Mouse (Mus musculus): ENCODE measurements around the gene Cct7. TPM values are rescaled to one million over a fixed set of nuclear protein-coding genes. Genes with fewer than 3 reads are reported as not detected.

Gene Cct7
- total RNA-seq, 2 experiments from 2014 or later: 304 to 330 TPM

- ATAC-seq (replicated peaks; ENCODE audit: poor library complexity): peak; percentile 72
Measured at GRCm38 (mm10) chr6:85451664-85452410, 523 bp downstream of the Cct7 start, which contains the start of gene Pradc1. TSS of gene Pradc1 (minus strand) at chr6:85451970.

DNA sequence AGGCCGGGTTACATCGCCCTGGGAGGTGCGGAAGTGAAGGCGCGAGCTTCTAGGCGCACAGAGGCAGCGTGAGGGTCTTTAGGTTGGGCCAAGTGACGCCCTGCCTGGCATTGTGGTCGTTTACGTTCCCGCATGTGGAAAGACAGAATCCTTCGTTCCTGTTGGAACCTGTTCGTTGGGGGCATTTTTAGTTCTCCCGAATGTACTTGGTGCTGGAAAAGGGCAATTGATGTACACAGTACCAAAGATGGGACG lies 1.0 kb downstream of the Cct7 start:
- peak; percentile 2 for ATAC-seq (replicated peaks; ENCODE audit: poor library complexity)

DNA sequence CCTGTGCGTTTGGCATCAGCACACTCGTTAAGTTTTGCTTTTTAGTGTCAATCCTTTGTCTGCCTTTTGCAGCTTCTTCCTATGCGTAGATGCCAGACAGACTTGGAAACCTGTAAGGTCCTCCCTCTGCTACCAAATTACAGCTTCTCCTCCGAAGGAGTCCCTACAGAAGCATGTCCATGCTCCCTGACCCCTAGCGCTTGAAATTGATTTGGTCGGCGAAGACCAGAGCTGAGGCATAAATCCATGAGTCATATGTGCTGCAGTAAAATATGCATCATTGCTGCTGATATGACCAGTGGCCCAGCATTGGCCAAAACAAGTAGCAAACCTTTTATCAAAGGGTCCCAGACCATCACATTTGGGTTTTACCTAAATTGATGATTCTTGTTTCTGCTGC lies 1.5 kb downstream of the Cct7 start:
- no peak for ATAC-seq (replicated peaks; ENCODE audit: poor library complexity)

DNA sequence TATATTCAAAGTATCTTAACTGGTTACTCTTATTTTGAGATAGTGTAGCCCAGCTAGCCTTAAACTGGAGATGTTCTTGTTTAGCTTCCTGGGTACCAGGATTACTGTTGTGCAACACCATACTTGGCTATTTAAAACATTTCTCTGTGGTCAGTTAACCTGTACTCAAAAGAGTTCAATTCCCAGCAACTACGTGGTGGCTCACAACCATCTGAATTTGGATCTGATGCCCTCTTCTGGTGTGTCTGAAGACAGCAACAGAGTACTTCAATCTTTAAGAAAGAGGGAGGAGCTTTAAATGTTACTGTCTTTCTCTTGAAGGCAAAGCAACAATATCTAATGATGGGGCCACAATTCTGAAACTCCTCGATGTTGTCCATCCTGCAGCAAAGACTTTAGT lies 8.3 kb downstream of the Cct7 start:
- no peak for ATAC-seq (replicated peaks; ENCODE audit: poor library complexity)

GRCm38 (mm10) chr6:85465381-85465780 lies 14.1 kb downstream of the Cct7 start:
- ATAC-seq (replicated peaks; ENCODE audit: poor library complexity): no peak

DNA sequence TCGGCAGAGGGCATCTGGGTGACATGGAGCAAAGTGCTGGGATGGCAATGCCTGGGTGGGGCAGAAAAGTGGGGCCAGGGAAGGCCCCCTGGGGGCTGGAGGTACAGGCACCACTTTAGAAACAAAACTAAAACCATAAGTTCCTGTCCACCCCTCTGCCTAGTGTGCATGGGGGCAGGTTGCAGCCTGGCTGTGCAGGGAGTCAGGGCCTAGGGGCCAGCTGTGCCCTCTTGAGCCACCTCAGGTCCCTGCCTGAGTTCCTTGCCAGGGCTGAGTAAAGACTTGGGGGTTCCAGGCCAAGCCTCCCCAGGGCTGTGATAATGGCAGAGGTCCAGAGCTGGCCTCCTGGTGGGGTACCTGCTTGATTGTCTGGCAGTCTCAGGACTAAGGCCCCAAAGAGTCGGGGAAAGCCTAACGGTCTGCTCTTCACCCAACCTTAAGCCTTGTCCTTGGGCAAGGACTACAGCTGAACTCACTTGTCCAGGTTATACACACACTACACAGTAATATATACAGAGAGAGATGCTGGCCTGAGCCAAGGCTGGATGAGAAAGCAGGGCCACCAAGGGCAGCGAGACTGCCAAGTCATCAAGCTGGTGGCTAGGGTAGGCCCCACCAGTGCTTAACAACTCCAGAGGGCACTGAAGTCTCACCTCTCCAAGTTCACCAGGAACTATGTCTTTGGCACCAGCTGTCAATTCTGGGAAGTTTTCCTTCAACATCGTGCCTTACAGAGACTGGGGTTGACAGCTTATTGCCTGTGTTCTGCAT lies 18.5 kb downstream of the Cct7 start:
- ATAC-seq (replicated peaks; ENCODE audit: poor library complexity): no peak; the same call in 1 of the 2 replicates

GRCm38 (mm10) chr6:85471962-85472361 lies 20.6 kb downstream of the Cct7 start:
- ATAC-seq (replicated peaks; ENCODE audit: poor library complexity): no peak

DNA sequence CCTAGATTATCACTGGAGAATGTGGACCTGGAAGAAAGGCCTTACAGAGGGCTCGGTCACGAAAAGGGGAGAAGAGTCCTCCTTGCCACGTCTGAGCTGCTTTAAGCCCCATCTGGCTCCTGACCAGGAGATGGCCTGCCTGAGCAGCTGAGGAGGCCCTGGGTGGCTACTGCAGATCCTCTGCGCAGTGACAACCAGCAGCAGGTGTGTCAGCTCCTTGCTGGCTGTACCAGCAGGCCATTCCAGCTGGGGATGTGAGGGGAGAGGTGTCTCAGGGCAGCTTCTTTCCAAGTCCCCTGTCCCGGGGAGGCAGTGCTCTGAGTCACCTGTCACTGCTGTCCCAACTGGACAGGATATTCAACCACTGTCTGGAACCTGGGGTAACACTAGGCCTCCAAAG lies 21.2 kb downstream of the Cct7 start:
- no peak for ATAC-seq (replicated peaks; ENCODE audit: poor library complexity)

DNA sequence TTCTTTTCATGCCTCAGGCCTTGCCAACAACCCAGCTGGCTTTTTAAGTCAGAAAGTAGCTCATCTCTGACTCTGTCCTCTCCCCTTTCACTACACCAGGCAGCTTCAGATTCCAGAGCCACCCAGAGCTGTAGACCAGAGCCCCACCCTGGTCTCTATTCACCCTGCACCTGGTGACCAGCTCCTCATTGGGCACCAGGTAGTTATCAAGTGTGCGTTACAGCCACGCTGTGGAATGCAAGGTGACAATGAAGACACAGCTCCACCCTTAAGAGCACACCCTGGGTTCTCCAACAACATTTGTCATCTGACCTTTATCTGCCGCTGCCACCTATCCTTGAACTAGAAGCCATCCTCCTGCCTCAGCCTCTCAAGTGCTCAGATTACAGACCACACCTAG lies 24.3 kb downstream of the Cct7 start:
- no peak for ATAC-seq (replicated peaks; ENCODE audit: poor library complexity)

DNA sequence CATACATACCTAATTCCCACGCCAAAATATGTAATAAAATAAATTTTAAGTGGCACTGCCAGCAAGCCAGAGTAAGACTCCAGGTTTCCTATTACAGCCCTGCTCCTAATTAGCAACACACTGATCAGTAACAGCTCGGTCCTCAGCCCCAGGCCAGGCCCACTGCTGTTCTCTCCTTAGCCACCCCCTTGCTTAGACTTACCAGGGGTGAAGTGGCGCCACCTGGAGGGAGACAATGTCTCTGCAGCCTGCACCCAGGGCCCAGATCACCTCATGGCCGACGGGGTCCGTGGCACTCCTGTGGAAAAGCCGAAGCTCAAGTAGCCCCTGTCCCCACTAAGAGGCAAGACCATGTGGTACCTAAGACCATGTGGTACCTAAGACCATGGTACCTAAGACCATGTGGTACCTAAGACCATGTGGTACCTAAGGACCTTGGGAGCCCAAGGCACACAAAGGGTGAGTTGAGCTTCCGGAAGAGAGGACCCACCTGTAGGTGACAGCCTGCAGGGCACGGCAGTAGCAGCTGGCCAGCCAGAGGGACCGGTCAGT lies 26.1 kb downstream of the Cct7 start:
- peak; percentile 91 for ATAC-seq (replicated peaks; ENCODE audit: poor library complexity)

DNA sequence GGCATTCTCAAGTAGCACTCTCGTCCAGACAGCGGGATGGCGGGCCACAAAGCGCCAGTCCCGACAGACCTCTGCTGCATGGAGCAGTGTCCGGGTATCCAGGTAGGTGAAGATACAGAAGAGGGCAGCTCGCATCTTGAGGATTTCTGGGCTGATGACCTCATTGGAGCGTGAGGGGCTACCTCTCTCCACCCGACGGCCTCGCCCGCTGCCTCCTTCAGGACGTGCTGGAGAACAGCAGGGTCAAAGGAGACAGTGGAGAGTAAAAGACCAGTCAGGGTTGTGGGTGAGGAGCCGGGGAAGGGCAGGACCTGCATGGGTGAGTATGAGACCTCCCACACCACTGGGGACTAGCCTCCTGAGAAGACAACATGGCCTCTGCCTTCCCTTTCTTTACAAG lies 27.1 kb downstream of the Cct7 start:
- ATAC-seq (replicated peaks; ENCODE audit: poor library complexity): no peak

GRCm38 (mm10) chr6:85479979-85480378 lies 28.7 kb downstream of the Cct7 start:
- no peak for ATAC-seq (replicated peaks; ENCODE audit: poor library complexity)

DNA sequence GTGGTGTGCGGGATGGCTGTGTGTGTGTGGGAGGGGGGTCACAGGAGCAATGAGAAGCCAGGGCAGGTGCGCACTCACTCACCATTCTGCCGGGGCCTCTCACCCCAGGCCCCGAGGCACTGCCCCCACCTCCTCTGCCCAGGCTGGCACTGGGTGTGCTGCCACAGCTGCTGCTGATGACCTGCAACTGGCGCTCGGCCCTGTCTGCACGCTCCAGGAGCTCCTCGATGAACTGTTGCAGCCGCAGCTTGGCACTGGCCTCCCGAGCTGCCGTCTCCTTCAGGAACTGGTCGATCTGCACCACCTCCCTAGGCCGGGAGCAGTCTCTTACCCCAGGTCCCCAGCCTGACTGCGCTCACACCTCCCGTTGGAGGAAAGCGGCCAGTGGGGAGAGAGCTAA lies 29.4 kb downstream of the Cct7 start:
- no peak for ATAC-seq (replicated peaks; ENCODE audit: poor library complexity)

DNA sequence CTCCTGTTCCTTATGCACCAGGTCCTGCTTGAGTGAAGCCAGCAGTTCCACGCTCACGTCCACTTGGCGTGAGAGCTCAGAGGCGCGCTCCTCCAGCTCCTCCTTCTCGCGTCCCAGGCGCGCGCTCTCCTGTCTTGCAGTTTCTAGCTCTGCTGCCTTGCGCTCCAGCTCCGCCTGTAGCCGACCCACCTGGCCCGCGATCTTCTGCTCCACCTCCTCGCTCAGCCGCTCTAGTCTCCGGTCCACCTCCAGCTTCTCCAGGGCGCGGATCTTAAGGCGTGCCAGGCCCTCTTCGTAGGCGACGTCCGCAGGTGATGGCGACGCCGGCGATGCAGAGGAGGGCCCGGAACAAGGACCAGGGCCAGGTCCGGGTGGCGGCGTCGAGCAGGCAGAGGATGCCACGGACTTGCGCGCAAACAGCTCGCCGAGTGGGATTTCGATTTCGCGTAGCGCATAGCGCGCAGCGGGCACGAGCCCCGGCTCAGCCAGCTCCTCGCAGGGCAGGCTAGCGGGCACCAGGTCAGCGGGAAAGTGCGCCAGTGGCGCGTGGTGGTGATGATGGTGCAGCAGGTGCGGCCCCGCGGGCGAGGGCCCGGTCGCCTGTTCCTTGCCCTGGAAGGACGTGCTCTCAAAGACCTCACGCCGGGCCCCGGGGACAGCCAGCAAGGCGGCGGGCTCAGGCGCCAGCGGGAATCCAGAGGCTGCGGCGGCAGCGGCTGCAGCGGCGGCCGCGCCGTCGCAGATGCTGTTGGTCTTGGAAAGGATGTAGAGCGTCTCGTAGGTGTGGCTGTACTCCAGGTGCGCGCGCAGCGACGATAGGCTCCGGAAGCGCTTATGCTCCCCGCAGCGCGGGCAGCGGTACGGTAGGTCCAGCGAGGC lies 32.8 kb downstream of the Cct7 start:
- ATAC-seq (replicated peaks; ENCODE audit: poor library complexity): no peak

GRCm38 (mm10) chr6:85485738-85486137 lies 34.4 kb downstream of the Cct7 start:
- ATAC-seq (replicated peaks; ENCODE audit: poor library complexity): no peak

DNA sequence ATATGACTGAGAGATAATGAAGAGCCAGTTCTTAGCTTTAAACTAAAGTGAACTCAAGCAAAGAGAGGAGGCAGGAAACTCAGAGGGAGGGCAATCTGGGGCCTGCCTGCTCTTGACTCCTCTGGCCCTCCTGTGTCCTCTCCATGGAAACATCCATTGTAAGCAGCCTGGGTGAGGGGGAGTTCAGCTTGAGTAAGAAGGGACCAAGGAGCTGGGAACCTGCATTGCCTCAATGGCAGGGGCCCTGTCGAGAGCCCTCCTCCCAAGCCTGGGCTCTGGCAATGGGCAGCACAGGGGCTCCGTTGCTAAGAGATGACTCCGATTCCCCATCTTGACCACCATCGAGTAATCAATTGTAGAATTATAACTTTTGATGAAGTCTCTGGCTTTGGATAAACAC lies 37.2 kb downstream of the Cct7 start:
- ATAC-seq (replicated peaks; ENCODE audit: poor library complexity): no peak

DNA sequence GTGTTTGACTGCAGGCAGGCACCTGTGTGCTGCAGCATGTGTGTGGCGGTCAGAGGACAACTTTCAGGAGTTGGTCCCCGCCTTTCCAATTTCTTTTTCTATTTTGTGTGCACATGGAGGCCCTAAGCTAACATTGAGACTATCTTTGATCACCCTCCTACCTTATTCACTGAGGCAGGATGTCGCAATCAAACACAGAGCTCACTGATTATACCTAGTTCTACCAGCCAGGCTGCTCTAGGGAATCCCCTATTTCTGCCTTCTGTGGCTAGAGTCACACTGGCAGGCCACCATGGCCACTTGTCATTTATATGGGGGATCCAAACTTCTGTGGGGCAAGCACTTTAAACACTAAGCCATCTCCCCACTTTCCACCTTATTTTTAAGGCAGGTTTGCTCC lies 38.4 kb downstream of the Cct7 start:
- no peak for ATAC-seq (replicated peaks; ENCODE audit: poor library complexity)

DNA sequence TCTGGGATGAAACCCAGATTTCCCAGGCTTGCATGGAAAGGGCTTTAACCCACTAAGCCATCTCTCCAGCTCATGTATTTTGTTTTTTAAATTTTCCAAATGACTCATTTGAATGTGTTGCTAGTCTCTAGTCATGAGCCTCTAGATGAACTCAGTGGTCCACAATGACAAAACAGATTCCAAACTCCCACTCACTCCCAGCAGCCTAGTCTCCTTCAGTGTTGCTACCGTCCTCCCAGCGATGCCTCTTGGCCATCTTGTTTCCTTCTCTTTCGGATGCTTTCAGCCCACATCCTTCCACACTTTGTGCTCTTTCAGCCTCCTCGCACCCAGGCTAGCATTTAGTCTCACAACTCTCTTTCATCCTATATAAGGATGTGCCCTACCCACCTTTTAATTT lies 38.9 kb downstream of the Cct7 start:
- no peak for ATAC-seq (replicated peaks; ENCODE audit: poor library complexity)

DNA sequence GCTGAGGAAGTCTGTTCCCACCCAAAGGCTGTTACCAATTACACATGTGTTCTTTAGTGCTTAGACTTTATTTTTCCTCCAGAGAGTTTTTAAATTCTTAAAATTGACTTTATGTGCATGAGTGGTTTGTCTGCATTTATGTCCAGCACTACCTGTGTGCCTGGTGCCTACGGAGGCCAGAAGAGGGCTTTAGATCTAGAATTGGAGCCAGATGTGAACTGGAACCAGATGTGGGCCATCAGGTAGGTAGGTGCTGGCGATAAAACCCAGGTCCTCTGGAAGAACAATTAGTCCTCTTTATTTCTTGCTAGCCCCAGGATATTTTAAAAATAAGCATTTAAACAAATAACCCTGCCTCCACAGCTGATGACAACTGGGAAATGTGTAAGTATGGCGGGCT lies 40.3 kb downstream of the Cct7 start:
- ATAC-seq (replicated peaks; ENCODE audit: poor library complexity): no peak

- ATAC-seq (replicated peaks; ENCODE audit: poor library complexity): no peak
Measured at GRCm38 (mm10) chr6:85496976-85497375, 45.7 kb downstream of the Cct7 start.

- ATAC-seq (replicated peaks; ENCODE audit: poor library complexity): no peak
Measured at GRCm38 (mm10) chr6:85498147-85498546, 46.8 kb downstream of the Cct7 start.
